Mouse (Mus musculus) heart, postnatal 0 days (tissue): ENCODE measurements around the gene Nfia.

Experiments used
- CTCF ChIP-seq: IDR thresholded peaks from 2 replicates; pipeline ENCODE4 v1.5.1; 2016; ENCODE audit warnings: antibody characterized with exemption, control low read depth, low read depth
- EP300 ChIP-seq: IDR thresholded peaks from 2 replicates; pipeline ENCODE4 v1.6.1; 2016; ENCODE audit warnings: antibody characterized with exemption, low read depth

DNA sequence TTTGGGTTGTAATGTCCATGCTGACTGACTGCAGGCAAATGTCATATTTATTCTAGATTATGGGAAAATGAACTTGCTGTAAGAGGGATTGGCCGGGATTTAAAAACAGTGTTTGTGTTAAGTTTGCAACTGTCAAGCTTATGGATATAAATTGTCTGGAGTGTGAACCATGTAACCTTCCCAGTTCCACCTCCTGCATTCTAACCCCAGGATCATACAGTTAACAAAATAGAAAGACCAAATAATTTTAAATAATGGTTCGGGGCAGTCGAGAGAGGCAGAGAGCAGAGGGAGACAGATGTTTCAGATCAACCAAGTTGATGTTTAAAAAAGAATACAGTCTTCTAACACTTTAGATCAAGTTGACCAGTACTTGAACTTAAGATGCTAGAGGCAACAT is 290.7 kb downstream of the Nfia start:
- TF ChIP-seq CTCF: no peak
- TF ChIP-seq EP300: no peak
